Mouse (Mus musculus) urinary bladder, postnatal 14 days (tissue): Measurements from ENCODE around the gene Gjc2.

Source experiments
- DNase-seq: peaks from one replicate; pipeline ENCODE4 v3.0.0; 2021; ENCODE audit warnings: low spot score

Gene Gjc2

DNA sequence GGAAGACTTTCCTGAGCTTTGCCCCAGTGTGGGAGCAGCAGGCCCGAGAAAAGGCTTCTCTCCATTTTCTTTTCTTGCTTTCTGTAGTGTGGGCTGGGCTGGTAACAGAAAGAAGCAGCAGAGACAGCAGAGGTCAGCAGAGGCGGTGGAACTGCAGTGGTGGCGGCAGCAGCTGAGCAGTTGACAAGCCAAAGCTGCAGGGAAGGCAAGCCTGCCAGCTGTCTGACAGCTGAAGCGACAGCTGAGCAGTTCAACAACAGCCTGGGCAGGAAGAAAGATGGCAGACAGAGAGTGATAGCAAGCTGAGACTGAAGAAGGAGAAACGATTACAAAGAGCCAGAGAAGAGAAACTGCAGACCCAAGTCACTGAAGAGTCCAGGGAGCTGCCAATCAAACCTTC, 21.6 kb downstream of the Gjc2 start:
- DNase-seq, result no peak

DNA sequence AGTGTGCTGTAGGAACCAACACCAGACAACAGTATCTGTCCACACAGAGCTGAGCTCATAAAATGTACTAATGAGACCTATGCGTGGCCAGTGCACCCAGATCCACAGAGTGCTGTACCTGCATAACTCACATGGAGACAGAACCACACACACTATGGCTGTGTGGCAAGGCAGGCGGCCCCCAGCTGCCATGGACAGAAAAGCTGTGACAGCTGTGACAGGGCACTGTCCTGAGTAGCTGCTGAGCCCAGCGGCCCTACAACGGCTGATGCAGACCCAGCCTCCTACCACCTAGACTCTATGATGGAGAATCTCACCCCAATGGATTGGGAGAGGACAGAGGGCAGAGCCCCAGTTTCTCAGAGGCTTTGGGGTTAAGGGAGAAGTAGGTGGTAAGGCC, 23.5 kb downstream of the Gjc2 start:
- no peak for DNase-seq

DNA sequence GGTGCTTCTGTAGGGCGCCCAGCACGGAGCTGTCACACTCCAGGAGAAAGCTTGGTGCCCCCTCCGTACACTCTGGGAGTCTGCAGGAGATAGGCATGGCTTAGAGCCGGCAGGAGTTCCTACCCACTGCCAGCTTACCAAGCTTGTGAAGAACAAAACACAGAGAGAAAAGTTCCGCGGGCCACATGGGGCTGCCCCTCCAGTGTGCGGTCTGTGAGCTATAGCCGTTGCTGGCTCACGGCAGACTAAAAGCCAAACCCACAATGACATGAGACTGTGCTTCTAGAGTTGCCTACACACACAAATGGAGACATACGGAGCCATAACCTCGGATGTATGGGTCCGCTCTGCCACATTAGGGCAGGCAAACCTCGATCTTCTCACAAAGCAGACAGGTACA, 23.9 kb downstream of the Gjc2 start:
- DNase-seq, result no peak

DNA sequence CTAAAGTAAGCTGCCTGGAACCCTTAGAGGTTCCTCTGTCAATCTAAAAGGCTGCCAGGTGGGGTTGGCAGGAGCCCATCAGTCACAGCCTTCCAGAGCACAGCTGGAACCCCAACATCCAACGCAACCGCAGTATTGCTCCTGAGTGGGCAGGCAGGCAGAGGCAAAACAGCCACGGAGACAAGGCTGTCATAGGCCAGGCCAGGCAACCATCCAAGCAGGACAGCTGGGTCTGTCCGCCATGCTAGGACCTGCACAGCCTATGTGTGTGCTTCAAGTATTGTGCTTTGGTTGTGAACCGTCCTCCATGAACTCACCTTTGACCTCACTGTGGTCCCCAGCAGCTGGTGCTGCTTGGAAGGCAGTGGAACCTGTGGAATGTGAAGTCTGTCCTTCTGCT, 27.1 kb downstream of the Gjc2 start:
- DNase-seq, result no peak

DNA sequence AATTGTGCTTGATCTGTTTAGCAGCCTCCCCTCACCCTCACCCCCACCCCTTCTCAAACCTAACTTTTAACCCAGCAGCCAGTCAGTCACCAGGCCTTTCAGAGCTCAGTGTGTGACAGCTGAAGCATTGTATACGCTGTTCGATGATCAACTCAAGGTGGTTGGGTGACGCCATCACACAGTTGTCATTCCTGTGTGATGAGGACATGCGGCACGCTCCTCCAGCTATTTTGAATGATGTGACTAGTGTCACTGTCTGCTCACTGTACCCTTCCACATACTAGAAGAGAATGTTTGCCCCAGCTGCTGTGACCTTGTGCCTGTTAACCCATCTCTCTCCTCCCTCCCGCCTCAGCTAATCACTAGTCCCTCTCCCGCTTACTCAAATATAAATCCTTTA, 28.8 kb downstream of the Gjc2 start:
- DNase-seq, result no peak

DNA sequence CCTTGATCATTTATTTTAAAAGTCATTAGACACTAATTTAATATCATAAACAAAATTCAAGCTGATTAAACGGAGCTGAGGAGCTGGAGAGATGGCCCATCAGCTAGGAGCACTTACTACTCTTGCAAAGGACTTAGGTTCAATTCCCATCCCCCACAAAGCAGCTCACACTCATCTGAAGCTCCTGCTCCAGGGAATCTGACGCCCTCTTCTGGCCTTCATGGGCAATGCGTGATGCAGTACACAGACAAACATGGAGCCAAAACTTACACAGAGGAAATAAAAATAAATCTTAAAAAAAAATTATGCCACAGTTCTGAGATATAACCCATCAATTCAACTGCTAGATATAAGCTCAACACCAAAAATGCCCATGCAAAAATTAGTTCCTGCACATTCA, 31.3 kb downstream of the Gjc2 start:
- no peak for DNase-seq

DNA sequence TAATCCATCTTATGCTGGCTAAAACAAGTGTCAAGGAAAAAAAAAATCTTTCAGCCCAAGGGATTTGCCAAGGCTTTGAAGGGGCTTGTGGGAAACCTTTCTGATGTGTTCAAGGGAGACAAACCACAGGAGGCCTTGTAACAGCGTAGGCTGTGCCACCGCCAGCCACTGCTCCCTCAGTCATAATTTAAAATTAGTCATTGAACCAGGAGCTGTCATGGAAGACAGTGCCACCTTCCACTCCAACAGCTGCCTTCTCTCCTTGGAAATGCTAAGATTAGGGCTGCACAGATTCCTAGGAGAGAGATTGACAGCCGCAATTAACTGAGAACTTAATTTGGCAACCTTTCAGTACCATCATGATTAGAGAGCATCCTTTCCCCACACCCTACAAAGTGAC, 33.7 kb downstream of the Gjc2 start:
- DNase-seq, result no peak

DNA sequence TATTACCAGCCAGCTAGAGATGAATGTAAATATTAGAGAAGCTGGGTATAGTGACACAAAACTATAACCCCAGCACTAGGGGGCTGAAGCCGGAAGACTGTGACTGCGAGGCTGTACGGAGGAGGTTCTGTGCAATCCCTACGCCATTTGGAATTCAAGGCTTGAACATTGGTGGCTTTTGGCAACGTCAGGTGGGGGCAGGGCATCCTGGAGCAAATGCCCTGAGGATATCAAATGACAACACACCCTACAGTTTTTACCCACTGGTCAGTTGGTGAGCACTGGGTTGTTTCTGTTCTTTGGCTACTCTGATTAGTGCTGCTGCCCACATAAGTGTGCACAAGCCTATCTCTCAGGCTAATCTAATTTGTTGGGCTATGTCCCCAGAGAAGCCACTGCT, 40.1 kb downstream of the Gjc2 start:
- no peak for DNase-seq

DNA sequence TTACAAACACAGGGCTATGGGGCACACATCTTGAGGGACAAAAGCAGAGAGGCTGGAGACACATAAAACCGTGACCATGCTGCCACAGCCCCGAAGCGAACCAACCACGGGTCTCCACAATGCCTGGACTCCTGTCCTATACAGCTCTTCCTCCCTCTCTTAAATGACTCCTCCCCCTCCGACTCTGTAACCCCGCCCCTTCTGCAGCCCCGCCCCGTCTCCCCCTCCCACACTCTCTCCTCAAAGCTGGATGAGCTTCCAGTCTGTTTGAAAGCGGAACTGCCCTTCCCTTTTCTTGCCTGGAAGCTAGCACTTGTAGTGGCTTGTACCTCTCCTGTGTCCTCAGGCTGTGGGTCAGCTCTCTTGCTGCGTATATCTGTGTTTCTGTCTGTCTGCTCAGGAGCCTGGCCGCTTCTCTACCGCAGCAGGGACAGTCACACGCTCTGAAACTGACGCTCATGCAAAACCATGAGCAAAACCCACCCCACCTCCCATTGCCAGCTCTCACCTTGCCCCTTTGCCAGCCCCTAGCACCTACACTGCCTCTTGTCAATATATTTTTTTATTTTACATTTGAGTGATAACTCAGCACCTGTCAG, 41.1 kb downstream of the Gjc2 start:
- DNase-seq, result no peak

DNA sequence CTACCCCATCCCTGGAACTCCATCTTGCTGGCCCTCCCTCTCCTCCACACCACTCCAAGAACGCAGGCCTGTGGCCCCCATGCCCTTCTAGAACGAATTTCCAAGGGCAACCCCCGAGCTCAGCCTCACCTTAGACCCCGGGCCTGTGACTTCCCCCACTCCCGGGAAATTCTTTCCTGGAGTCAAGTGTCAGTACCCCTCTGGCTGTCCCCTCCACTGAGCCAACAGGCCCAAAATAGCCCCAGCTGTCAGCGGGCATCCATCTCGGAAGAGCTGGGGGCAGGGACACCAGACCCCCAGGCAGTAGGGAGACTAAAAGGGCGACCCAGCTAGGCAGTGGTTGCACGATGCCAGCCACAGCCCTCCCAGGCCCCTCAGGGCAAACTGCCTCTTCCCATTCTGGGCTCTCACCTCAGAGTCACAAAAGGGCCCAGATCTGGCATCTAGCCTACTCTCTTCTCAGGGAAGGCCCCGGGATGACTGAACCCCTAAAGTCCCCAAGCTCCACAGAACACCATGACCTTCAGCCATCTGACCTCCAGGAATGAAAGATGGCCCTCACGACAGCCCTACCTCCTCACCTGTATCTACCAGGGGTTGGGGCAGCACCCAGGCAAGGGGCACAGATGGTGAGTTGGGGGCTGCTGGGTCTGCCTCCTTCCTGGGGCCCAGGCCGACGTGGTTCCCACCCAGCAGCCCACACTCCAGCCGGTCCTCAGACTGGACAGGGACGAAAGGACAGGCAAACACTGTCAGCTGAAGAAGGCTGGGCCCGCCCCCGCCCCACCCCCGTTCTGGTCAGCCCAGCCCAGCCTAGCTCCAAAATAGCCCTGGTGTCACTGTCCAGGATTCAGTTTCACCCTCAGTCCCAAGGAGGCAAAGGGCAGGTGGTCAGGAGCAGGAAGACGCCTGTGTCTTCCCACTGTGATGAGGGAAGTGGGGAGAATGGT, 44.2 kb downstream of the Gjc2 start:
- no peak for DNase-seq

DNA sequence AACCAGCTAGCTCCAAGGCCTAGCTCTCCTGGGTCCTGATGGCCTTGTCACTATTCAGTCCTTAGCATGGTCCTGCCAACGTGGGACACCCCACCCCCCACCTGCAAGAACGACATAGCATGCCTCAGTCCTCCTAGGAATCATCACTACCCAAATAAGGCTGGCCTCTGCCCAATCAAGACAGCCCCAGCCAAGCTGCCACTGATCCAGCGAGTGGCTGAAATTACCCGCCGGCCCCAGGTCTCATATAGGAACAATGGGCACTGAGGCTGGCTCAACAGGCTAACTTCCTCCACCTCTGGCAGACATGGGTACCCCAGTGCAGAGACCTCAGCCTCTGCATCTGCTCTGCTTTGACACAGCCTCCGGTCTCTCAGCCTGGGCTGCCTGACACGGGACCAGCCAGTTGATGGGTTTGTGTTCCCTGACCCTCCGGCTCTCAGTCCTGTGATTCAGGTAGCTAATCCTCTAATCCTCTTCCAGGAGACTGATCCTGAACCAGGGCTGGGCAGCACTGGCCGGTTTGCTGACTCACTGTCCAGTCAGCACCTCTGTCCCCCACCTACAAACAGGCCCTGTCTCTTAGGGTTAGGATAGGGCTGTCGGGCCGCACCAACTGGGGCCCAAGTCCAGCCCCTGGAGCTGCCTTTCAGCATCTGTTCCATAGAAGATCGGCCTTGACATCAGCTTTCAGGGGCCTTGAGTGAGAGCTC, 45.9 kb downstream of the Gjc2 start:
- no peak for DNase-seq

DNA sequence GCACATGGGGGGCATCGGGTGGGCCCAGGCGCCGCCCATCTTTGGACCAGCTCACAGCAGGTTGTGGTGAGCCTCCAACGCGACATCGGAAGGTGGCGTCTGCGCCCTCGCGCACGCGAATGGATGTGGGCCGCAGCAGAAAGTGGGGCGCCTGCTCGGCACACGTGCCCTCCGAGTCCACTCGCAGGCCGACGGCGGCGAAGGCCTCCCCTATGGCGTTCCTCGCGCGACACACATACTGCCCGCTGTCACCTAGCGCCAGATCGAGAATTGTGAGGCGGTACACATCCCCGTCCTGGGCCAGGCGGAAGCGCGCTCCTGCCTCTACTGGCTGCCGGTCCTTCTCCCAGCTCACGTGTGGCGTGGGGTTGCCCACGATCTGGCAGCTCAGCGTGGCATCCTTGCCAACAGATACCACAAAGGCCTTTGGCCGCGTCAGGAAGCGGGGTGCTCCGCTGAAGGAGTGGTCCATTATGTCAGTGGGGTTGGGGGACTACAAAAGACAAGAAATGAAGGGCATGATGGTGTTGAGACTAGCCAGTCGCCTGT, 47.0 kb downstream of the Gjc2 start, which contains the start of gene Obscn:
Obscn (minus strand) TSS at position 499 of the 549 bp plus-strand sequence.
- DNase-seq, result no peak

DNA sequence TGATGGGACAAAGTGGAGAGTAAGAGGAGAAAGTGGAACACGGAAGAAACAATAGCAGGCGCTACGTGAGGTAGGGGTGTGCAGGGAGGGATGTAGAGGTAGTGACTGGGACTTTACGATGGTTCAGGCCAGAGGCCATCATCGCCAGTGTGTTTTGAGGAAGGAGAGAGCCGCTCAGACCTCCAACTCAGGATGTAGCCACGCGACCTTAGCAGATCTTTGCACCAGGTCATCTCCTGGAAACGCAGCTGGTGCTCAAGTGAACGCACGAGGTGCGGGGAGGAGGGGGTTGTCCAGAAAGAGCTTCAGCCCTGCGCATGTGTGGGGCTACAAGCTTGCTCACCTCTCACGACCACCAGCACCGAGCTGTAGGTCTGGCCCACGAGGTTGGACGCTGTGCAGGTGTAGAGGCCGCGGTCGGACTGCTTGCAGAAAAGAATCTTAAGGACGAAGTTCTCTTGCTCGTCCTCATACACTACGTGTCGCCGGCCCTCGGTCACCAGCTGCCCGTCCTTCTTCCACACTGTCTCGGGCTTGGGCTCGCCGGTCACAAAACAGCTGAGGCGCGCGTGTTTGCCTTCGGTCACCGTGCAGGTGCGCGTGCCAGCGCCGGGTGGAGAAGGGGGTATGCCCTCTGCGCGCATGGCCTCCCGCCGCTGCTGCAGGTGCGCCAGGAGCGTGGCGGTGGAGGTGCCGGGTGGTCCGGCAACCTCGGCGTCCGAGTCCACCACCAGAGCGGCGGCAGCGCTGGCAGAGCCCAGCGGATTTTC, 47.8 kb downstream of the Gjc2 start:
- no peak for DNase-seq

DNA sequence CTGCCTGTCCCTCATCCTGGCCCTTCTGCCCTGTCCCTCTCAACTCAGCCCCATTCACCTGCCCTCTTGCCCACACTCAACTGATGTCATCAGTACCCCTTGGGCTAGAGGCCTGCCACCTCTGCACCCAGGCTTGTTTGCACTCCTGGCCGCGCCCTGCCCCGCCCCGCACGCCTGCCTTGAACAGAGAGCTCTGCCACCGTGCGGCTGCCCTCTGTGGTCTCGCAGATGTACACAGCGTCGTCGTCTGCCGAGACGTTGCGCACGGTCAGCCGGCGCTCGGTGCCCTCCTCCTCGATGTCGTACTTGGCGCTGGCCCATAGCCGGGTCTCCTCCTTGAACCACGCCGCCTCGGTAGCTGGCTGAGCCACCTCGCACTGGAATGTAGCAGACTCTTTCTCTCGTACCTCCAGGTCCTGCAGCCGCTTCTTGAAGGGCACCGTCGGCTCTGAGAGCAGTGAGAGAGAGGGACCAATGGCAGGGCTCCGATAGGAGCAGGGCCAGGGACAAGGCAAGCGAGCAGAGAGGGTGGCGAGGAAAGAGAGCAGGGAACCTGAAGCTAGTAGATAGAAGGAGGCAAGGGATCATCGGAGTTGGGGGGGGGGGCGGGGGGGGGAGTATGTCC, 48.5 kb downstream of the Gjc2 start:
- peak; percentile 58 for DNase-seq

DNA sequence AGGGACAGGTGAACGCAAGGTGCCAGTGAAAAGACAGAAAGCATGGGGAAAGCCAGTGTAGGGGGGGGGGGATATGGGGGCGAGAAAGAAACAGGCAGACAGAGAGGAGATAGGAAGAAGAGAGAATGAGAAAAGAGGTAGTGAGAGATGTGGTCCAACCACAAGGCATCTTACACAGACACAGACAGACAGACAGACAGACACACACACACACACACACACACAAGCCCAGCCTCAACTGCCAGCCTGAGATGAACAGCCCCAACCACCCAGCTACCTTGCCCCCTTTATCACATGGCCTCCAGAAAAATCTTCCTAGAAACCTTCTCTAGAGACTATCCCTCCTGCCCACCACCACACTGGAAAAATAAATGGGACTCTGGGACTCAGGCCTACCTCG, 50.9 kb downstream of the Gjc2 start:
- no peak for DNase-seq

DNA sequence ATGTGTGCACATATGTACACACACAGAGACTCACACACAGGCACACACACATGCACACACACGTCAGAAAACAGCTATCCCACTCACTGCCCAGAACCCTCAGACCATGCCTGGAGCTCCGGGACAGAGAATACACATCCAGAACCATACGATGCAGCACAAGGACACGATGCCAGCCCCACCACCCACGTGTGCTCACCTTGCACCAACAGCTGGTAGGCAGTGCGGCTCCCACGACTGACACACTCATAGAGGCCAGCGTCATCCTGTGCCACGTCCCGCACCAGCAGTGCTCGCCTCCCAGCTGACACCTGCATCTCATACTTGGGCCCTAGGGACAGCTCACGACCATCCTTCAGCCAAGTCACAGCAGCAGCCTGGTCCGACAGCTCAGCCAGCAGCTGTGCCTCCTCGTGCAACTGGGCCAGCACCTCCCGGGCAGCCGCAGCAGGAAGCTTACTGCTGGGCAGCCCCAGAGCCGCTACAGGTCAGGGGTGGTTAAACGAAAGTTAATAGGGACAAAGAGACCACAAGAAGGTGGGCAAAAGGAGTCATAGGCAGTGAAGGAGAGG, 51.6 kb downstream of the Gjc2 start:
- DNase-seq, result no peak

DNA sequence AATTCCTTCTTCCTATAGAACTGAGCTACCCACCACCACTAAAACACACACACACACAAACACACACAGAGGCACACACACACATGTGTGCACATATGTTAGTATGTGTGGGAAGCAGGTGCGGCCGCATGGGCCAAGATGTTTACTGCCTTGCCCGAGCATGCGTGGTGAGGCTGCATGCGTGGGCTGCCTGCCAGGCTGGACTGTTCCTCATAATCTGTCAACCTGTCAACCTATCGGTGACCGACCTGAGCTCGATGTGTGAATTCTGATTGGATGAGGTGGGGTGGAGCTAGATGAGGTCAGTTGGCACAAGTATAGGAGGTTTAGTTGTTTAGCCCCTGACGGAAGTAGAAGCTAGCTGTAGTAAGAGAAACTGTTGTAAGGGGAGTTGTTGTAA, 52.2 kb downstream of the Gjc2 start:
- DNase-seq, result no peak
